Comparison of ENCODE assay signal across 16 mouse cellular contexts in the genomic region with DNA sequence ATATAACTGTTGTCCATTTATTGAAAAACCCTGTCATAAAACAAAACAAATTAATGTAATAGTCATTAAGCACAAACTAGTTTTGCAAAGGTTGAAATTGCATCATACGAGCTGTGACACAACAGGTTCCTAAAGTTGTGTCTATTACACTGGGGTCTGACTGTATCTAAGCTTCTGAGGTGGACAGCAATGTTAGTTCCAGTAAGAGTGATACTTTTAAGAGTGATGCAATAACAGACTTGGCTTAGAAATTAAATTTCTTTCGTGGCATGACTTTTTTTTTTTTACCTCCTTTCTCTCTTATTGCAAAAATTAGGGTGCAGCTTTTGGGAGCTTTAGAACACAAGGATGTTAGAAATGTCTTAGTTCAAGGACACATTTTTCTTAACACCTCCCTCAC. TPM values are rescaled to one million over a fixed set of nuclear protein-coding genes. Genes with fewer than 3 reads are reported as not detected.
"Had no signal": no experiment of that assay in that cellular context is flagged by ENCODE, and none has a peak within 500 bp of the region (broad histone marks: within the 10 kb centered on the region; RNA-seq: fewer than 3 reads in every experiment).

No protein-coding gene starts in this region.

- ATAC-seq: liver, postnatal 0 days; lung, postnatal 0 days; midbrain, embryonic 16.5 days had no signal

- DNase-seq: liver, postnatal 0 days; lung, adult 2 months; lung, postnatal 14 days; lung, postnatal 36 days; midbrain, embryonic 14.5 days; retina, postnatal 1 day; right cerebral cortex, adult 18-20 months; right cerebral cortex, postnatal 25 days; right cerebral cortex, postnatal 4 days; spleen, adult 18-20 months; thymus, adult 18-20 months; thymus, postnatal 14 days; thymus, postnatal 36 days had no signal

RNA-seq across cellular contexts. Expression of a gene that starts 8.6 kb away (rescaled TPM):
- total RNA-seq: megakaryocyte, adult 5-6 weeks had no signal

RNA-seq across cellular contexts. Expression of a gene that starts 55.0 kb away (rescaled TPM):
- total RNA-seq: megakaryocyte, adult 5-6 weeks had no signal
